Mouse (Mus musculus) lung, embryonic 14.5 days (tissue): ENCODE results near the gene Man1b1. TPM values are rescaled to one million over a fixed set of nuclear protein-coding genes. Genes with fewer than 3 reads are reported as not detected.

ENCODE experiments used
- ATAC-seq: fragments of 200-750 bp; cut with Nextera tagmentation; 2 replicates; pipeline ENCODE4 v1.8.0; 2017; ENCODE audit warnings: mild to moderate bottlenecking, moderate TSS enrichment, moderate library complexity; ENCODE audit not compliant: insufficient read depth
- DNase-seq: peaks from one replicate; pipeline ENCODE4 v3.0.0-alpha.2; 2015
- H3K27ac ChIP-seq: fragments of 300-500 bp; sonication (generic); 2 replicates; pipeline ENCODE4 v1.5.1; 2014; ENCODE audit warnings: low read depth, mild to moderate bottlenecking, moderate library complexity
- H3K27me3 ChIP-seq: fragments of 300-500 bp; sonication (generic); 2 replicates; pipeline ENCODE4 v1.6.1; 2014; ENCODE audit warnings: low read length, control low read depth; ENCODE audit not compliant: insufficient read depth
- H3K36me3 ChIP-seq: fragments of 300-500 bp; sonication (generic); 2 replicates; pipeline ENCODE4 v1.6.1; 2014; ENCODE audit warnings: control low read depth; ENCODE audit not compliant: insufficient read depth
- H3K4me1 ChIP-seq: fragments of 300-500 bp; sonication (generic); 2 replicates; pipeline ENCODE4 v1.6.1; 2014; ENCODE audit warnings: antibody characterized with exemption, control low read depth; ENCODE audit not compliant: insufficient read depth
- H3K4me2 ChIP-seq: fragments of 300-500 bp; sonication (generic); 2 replicates; pipeline ENCODE4 v1.6.1; 2014; ENCODE audit warnings: mild to moderate bottlenecking
- H3K4me3 ChIP-seq: fragments of 300-500 bp; sonication (generic); 2 replicates; pipeline ENCODE4 v1.5.1; 2014; ENCODE audit warnings: low read depth, low read length
- H3K9ac ChIP-seq: fragments of 300-500 bp; sonication (generic); 2 replicates; pipeline ENCODE4 v1.6.1; 2014
- H3K9me3 ChIP-seq: fragments of 300-500 bp; sonication (generic); 2 replicates; pipeline ENCODE4 v1.6.1; 2016; ENCODE audit warnings: low read depth, low read length, control low read depth
- CTCF ChIP-seq: IDR thresholded peaks from 2 replicates; pipeline ENCODE4 v1.5.1; 2016; ENCODE audit warnings: antibody characterized with exemption, low read depth
- WGBS: fragments of 180-500 bp; shearing (Covaris S2); extraction: QIAGEN DNeasy Blood & Tissue Kit; methylation state at CpG from one replicate; pipeline ENCODE4 v1.1.7; 2014; 5-methylcytosine and 5-hydroxymethylcytosine counted together
- polyA plus RNA-seq: library from polyadenylated mRNA; unstranded; fragments of >200 nt; fragmentation: Nextera tagmentation; extraction: Ambion mirVana; gene quantifications from 2 replicates; pipeline ENCODE4 v1.2.1, GENCODE M21; 2014

Man1b1 gene
- polyA plus RNA-seq, 1 experiment from 2014 or later: 70.9 TPM

GRCm38 (mm10) chr2:25349499-25349898 lies 17.4 kb downstream of the Man1b1 start:
- Histone ChIP-seq H3K9me3 (no peaks in the 10 kb centered on the region), H3K4me3 (no peak overlapping the region), H3K4me1 (no peaks in the 10 kb centered on the region), H3K9ac (no peak overlapping the region), H3K36me3 (peaks cover 85% of the 10 kb centered on the region), H3K4me2 (no peak overlapping the region), H3K27ac (no peak overlapping the region), H3K27me3 (no peaks in the 10 kb centered on the region)
- WGBS: 86% methylated on average over 4 of the region's 4 CpGs
- TF ChIP-seq CTCF: no peak
- ATAC-seq (no peak), DNase-seq (no peak)

- WGBS: 95% methylated on average over 3 of the region's 3 CpGs
- Histone ChIP-seq H3K4me2 (no peak overlapping the region), H3K4me3 (no peak overlapping the region), H3K9ac (no peak overlapping the region), H3K27me3 (no peaks in the 10 kb centered on the region), H3K36me3 (peaks cover 73% of the 10 kb centered on the region), H3K9me3 (no peaks in the 10 kb centered on the region), H3K4me1 (no peaks in the 10 kb centered on the region), H3K27ac (no peak overlapping the region)
- ATAC-seq: no peak
- no peak for DNase-seq
- no peak for TF ChIP-seq CTCF
Measured at GRCm38 (mm10) chr2:25350701-25351100, 18.6 kb downstream of the Man1b1 start.

- Histone ChIP-seq H3K36me3 (peaks cover 44% of the 10 kb centered on the region), H3K9me3 (no peaks in the 10 kb centered on the region), H3K9ac (no peak overlapping the region), H3K4me3 (no peak overlapping the region), H3K4me1 (peaks cover 5% of the 10 kb centered on the region; the same call in 1 of the 2 replicates), H3K27ac (no peak overlapping the region), H3K27me3 (no peaks in the 10 kb centered on the region), H3K4me2 (no peak overlapping the region)
- DNase-seq: no peak
- 77% methylated on average over 6 of the region's 6 CpGs for WGBS
- no peak for ATAC-seq
- no peak for TF ChIP-seq CTCF
Measured at GRCm38 (mm10) chr2:25354211-25354610, 22.1 kb downstream of the Man1b1 start.

- H3K9ac ChIP-seq: peak overlapping the region; percentile 27
- H3K4me2 ChIP-seq: peak overlapping the region; percentile 91
- peaks cover 5% of the 10 kb centered on the region; the same call in 1 of the 2 replicates for H3K4me1 ChIP-seq
- peaks cover 30% of the 10 kb centered on the region for H3K36me3 ChIP-seq
- H3K27ac ChIP-seq: no peak overlapping the region; the same call in 1 of the 2 replicates
- H3K27me3 ChIP-seq: no peaks in the 10 kb centered on the region
- peak overlapping the region; percentile 51 for H3K4me3 ChIP-seq
- no peak for TF ChIP-seq CTCF
- no peak for DNase-seq
- ATAC-seq: no peak
- no peaks in the 10 kb centered on the region for H3K9me3 ChIP-seq
- WGBS: 35% methylated on average over 18 of the region's 18 CpGs
Measured at GRCm38 (mm10) chr2:25355419-25356066, 23.4 kb downstream of the Man1b1 start.

- DNase-seq (peak; percentile 92), ATAC-seq (peak; percentile 68)
- peaks cover 21% of the 10 kb centered on the region for H3K36me3 ChIP-seq
- H3K9me3 ChIP-seq: no peaks in the 10 kb centered on the region
- H3K27me3 ChIP-seq: no peaks in the 10 kb centered on the region
- peak within 1 kb of the TSS; percentile 91 for H3K4me2 ChIP-seq
- 1% methylated on average over 13 of the region's 13 CpGs for WGBS
- H3K27ac ChIP-seq: no peak within 1 kb of the TSS; the same call in 1 of the 2 replicates
- H3K4me1 ChIP-seq: peaks cover 5% of the 10 kb centered on the region; the same call in 1 of the 2 replicates
- TF ChIP-seq CTCF: no peak
- H3K9ac ChIP-seq: peak within 1 kb of the TSS; percentile 27
- peak within 1 kb of the TSS; percentile 51 for H3K4me3 ChIP-seq
Measured at GRCm38 (mm10) chr2:25356208-25357079, 24.3 kb downstream of the Man1b1 start, which contains the start of gene Dpp7. Gene Dpp7, minus strand, starts transcription at chr2:25356359.

- no peaks in the 10 kb centered on the region for H3K9me3 ChIP-seq
- no peak overlapping the region for H3K4me3 ChIP-seq
- ATAC-seq (no peak), DNase-seq (no peak)
- WGBS: 70% methylated on average over 4 of the region's 4 CpGs
- TF ChIP-seq CTCF: no peak
- no peak overlapping the region for H3K9ac ChIP-seq
- no peaks in the 10 kb centered on the region for H3K36me3 ChIP-seq
- H3K4me1 ChIP-seq: peaks cover 6% of the 10 kb centered on the region; the same call in 1 of the 2 replicates
- H3K4me2 ChIP-seq: no peak overlapping the region
- no peak overlapping the region for H3K27ac ChIP-seq
- 0 out of 2 replicates have a peak, but pooled peaks cover 3% of the 10 kb centered on the region for H3K27me3 ChIP-seq
Measured at GRCm38 (mm10) chr2:25359848-25360247, 27.7 kb downstream of the Man1b1 start.
